Mouse (Mus musculus): ENCODE measurements around the gene Hnrnpl.

Gene Hnrnpl

DNA sequence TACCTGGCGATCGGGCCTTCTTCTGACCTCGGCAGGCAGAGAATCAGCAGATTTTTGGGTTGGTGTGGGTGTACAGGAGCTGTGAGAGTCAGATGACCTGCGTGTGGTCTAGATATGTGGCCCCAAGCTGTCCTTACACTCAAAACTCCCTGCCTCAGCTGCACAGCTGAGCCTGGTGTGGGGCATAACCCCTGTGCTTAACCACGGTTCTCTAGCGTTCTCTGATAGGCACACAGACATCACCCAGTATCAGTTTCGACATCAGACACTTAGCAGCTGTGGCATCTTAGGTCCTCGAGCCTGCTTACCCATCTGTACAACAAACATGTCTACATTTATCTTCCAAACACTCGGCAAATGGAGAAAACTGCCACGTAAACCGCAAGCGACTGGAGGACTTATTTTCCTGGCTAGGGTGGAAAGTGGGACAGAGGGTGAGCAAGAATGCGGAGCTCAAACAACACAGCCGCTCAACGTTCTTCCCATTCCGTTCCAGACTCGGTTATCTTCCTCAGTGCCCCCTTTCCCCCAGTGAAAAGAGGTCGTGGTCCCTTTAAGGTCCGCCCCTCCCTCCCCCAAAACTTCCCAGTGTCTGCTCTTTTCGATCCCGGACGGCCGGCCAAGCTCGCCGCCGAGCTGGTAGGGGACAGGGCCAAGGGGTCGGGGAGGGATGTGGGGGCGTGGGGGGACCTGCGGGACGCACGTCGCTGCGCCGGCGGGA, at the start of gene Hnrnpl:
Hnrnpl (plus strand) TSS at position 321 of the 721 bp plus-strand sequence.
- no peak for DNase-seq (ENCODE audit: low spot score)

DNA sequence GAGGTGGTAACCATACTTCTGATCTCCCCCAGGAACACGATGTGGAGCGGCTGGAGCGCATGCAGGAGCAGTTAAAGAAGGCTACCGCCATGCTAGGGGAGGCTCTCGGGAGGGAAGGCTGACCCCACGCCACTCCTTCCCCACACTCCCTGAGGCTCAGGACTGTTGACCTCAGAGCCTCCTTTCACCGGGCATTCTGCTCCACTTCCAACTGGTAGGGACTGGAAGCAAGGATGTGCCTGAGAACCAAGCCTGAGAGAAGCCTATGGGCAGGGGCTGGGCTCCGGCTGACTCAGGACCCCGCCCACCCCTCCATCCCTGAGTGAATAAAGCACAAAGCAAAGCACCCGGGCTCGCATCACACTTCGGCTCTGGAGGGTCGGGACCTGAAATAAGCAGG, 49.7 kb upstream of the Hnrnpl start:
- DNase-seq (ENCODE audit: low spot score) = no peak

DNA sequence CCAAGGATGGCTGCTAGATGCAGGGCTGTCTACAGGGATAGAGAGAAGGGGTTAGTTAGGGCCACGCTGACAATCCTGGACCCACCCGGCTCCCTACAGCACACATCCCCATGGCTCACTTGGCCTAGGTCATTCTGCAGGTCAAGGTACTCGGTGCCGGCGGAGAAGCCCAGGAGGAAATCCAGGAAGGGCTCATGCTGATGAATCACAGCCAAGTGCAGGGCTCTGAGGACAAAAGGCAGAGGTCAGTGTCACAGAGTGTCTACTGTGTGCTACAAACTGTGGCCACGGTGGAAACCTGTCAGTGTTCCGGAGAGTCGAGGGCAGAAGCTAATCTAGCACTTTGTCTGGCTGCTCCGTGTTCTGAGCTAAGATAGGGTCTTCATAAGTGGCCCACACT, 46.4 kb upstream of the Hnrnpl start:
- no peak for DNase-seq (ENCODE audit: low spot score)

DNA sequence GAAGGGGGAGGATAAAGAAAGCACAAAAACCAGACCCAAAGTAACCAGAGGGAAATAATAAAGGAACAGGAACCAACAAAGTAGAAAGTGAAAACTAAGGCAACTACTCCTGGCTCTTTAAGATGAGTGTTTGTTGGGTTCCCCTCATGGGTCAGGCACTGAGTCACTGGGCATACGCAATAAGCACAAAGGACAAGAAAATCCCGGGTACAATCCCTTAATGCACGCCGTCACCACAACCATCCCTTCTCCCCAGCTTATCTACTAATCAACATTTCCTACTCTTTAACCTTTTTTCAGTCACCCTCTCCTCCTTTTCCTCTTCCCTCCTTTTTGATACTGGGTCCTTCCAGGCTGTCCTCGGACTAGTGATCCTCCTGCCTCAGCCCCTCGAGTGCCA, 43.1 kb upstream of the Hnrnpl start:
- DNase-seq (ENCODE audit: low spot score) = no peak

DNA sequence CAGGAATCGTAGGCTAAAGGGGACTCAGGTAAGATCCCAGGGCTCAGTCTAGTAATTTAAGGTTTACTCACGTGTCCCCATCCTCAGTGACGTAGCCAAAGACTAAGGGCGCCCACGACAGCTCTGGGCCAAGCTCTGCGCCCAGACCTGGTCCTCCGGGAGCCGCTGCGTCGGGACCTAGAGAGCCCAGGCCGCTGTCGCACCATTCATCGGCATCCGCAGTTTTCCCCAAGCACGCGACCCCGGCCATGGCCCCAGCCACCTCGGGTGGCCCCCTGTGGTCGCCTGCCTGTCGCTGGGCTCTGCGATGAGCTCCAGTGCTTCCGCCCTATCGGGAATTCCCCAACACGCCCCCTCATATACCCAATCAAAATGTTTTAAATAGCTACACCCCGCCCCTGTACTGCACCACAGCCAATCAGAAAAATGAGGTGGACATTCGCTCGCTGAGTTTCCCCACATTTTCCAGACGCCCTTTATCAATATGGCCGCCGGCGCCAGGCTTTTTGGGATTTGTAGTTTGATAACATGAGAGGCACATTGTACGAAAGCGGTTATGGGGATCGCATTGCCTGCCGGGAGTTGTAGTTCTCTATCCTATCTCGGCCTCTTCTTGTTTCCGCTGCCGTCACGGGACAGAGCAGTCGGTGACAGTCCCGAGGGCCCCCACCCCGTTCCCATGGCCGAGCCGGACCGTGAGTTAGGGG, 42.0 kb upstream of the Hnrnpl start, which contains the start of gene Sirt2:
Sirt2 (plus strand) TSS at position 563 of the 707 bp plus-strand sequence.
- DNase-seq (ENCODE audit: low spot score) = peak; percentile 84

DNA sequence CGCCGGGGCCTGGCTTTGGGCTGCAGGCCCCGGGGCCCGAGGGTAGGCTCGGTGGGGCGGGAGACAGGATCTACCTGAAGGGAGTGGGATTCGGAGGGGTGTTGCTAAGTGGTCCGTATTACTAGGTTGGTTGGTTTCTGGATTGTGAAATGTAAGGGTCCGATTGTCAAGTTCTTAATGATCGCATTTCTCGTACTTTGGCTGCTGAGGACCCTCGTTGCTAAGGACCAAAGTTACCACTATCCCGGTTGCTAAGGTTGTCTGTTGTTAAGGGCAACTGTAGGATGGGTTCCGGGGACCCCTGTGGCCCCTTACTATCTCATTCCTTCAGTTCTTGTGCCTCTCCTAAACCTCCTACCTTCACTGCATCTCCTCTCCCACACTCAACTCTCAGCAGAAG, 41.4 kb upstream of the Hnrnpl start:
- DNase-seq (ENCODE audit: low spot score) = no peak

DNA sequence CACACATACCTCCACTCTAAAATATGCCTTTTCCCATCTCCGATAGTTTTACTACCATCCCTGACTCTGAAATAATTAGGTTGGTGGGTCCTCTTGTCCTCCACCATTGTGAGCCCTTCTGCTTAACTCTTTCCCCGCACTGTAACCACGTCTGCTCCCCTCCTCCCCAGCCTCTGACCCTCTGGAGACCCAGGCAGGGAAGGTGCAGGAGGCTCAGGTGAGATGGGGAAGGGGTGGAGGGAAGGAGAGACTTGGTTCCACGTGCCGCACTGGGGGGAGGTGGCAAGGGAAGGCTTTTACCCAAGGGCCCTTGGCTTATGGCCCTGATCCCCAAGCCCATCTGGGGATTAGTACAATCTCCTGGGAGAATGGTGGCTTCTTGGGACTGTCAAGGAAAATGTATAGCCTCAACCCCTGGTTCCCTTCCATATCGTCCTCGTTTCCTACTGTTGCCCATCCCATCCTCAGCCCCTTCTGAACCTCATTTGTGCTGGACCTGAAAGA, 40.8 kb upstream of the Hnrnpl start, which contains the start of gene Nfkbib:
Nfkbib (minus strand) TSS at position 51 of the 504 bp plus-strand sequence.
- no peak for DNase-seq (ENCODE audit: low spot score)

DNA sequence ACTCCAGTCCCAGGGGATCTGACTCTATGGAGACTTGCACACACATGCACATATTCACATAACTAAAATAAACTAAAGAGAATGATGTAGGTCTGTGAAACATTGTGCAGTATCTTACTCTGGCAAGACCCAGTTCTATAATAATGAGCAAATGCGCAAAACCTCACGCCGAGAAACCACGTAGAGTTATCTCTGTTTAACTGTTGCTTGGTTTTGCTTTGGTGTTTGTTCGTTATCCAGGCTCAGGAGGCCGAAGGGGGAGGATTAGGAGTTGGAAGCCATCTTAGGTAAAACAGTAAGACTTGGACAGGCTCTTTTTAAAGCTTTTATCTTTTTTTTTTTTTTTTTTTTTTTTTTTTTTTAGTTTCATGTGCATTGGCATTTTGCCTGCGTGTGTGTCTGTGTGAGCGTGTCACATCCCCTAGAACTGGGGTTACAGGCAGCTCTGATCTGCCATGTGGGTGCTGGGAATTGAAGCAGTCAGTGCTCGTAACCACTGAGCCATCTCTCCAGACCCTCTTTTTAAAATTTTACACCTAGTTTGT, 38.9 kb upstream of the Hnrnpl start:
- no peak for DNase-seq (ENCODE audit: low spot score)

DNA sequence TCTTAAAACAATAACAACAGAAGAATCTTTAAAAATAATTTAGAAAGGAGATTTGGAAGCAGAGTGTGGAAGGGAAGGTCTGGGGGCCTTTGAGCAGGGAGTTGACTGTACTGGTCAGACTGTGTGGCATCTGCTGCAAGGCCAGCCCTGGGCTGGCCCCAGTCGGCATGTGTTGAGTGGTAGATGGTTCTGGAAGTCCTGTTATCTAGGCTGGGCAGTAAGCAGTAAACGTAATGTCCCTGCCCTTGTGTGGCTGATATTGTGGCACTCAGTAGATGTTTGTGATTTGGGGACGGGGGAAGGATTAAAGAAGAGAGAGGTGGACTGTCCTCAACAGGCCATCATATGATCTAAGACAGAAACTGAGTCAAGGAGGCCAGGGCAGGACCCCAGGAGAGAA, 38.0 kb upstream of the Hnrnpl start:
- no peak for DNase-seq (ENCODE audit: low spot score)

DNA sequence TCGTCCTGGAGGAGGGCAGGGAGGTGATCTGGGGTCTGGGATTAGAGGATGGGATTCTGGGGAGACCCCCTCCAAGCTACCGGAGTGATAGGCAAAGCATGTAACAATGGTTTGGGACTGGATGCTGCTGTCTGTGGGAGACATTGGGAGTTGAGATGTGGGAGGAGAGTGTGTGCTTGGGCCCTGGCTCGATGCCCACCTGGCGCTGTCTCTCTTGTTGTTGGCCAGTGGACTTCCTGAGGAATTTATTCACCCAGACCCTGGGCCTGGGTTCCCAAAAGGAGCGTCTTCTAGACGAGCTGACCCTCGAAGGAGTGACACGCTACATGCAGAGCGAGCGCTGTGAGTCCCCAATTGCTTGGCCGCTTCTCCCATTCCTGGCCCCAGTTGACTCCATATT, 36.5 kb upstream of the Hnrnpl start:
- DNase-seq (ENCODE audit: low spot score) = no peak

DNA sequence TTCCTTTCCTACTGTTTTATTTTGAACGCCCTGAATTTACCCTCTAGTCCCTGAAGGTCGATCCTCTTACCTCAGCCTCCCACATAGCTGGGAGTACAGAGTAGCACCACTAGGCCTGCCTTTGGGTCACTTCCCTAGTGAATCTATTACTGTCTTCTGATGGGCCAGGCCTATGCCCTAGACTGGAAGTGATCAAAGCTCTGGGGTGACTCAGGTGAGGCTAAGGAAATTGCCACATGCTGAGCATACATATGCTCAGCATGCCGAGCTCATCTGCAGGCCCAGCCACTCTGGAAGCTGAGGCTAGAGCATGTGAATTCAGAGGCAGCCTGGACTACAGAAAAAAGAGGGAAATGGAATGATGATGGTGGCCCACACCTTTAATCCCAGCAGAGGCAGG, 35.2 kb upstream of the Hnrnpl start:
- no peak for DNase-seq (ENCODE audit: low spot score)

DNA sequence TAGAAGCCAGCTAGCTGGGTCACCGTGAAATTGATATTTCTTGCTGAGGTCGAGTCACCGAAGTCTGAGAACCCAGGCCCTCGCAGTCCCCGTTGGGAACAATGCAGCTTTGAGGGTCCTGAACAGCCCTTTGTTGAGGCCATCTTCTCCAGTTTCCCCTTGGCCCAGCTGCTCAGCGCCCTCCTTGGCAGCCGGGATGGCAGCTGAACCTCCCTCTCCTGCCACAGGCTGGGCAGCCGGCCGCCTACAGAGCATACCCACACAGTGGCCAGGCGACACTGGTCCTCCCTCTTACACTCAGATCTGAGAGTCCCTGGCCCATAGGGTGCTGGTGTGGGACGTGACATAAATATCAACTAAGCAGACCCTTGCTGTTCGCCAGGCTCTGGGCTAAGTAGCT, 34.2 kb upstream of the Hnrnpl start:
- no peak for DNase-seq (ENCODE audit: low spot score)

DNA sequence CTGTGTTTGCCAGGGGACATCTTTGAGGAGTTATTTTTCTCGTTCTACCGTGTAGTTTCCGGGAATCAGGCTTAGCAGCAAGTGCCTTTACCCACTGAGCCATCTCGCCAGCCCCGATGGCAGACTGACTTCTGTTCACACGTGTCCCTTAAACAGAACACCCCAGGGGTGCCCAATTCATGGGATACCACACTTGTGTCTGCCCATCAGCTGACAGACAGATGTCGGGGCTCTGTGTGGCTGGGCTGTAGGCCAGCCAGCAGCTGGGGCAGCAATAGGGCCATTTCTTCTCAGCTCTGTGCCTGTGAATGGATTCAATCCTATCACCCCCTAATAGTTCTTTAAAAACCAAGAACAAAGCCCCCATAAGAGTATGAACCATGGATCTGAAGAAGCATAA, 33.2 kb upstream of the Hnrnpl start:
- no peak for DNase-seq (ENCODE audit: low spot score)

DNA sequence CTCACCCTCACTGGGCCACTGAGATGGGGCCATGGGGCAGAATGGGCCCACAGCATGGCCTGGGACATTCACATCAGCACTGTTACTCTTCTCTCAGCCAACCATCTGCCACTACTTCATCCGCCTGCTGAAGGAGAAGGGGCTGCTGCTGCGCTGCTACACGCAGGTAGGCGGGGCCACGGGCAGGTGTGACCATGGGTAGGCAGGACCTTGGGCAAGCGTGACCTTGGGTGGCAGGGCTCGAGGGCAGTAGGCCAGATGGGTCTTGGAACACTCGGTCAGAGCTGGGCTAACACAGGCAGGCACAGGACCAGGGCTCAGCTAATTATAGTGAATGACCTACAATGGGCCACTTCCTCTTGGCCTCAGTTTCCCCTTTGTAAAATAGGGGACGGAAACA, 29.5 kb upstream of the Hnrnpl start:
- DNase-seq (ENCODE audit: low spot score) = no peak

DNA sequence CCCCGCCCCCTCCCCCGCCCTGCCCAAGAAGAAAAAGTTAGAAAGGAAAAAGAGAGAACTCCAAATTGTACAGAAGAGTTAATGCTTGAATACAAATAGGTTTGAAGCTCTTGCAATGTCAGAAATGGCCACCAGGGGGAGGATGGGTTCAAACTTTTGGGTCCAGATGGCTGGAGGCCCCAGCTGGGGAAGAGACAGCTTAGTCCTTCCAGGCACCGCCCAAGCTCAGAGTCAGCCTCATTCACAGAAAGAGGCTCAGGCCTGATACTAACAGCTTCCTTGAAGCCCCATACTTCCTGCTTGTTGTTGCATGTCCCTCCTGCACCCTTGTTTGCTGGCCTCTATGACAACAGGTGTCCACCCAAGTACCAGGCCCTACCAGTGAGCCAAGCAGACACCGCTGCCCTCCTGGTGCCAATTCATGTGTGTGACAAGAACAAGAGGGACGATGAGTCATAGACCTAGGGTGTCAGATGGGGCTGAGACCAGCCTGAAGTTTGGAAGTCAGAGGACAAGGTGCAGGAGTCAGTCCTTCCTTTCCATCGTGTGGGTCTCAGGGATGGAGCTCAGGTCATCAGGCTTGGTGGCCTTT, 28.2 kb upstream of the Hnrnpl start:
- peak; percentile 86 for DNase-seq (ENCODE audit: low spot score)

DNA sequence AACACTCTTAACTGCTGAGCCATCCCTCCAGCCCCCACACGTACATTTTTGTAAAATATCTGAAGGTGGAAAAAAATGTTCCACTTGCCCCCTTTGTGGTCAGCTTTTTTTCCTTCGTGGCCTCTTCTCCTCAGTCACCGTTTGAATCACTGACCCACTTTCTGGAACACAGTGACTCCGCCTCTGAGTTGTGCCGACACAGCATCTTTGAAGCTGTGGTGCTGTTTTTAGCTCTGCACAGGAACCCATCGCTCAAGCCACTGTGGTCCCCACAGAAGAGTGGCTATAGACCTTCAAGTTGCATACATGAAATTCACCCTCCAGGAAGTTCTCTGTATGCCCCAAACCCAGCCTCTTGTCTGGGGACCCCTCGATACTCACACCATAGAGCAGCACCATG, 27.5 kb upstream of the Hnrnpl start:
- no peak for DNase-seq (ENCODE audit: low spot score)

DNA sequence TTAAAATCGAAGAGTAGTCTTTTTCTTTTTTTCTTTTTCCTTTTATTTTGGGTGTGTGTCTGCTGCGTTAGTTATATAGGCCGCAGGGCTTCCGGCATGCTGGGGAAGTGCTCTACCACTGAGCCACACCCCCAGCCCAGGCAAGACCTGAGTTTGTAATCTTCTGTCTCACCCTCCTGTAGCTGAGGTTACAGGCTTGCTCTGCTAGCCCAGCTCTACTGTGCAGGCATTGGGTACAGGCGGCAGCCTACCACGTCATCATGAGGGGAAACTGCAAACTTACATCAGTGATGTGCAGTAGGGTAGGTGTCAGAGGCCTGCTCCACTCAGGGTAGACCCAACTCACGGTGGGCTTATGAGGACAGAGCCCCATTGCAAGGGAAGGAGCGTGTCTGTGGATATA, 27.1 kb upstream of the Hnrnpl start:
- DNase-seq (ENCODE audit: low spot score) = no peak

DNA sequence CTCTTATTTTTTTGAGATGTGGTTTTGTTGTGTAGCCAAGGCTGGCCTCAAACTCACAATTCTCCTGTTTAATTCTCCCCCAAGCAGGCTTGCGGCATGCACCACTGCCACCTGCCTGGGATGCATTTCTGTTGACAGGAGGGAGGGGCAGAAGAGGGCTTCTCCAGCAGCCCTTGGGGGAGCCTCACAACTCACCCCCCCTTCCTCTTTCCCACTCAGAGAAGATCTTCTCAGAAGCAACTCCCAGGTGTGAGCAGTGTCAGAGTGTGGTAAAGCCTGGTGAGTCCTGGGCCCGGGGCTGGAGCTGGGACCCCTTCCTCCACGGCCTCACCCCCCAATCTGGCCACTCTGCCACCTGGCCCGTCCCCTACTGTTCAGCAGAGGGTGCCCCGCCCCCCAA, 23.2 kb upstream of the Hnrnpl start:
- no peak for DNase-seq (ENCODE audit: low spot score)

DNA sequence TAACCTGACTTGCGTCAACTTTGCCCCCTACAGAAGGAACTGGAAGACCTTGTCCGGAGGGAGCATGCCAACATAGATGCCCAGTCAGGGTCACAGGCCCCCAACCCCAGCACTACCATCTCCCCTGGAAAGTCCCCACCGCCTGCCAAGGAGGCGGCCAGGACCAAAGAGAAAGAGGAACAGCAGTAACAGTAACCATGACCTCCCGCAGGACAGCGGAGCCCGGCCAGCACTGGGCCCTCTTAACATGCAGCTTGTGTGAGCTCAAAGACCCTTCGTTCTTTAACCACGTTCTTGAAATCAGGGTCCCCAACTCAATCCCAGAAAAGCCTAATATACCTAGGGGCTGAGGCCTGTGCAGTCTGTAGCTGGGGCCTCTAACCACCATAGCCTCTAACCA, 20.5 kb upstream of the Hnrnpl start:
- no peak for DNase-seq (ENCODE audit: low spot score)

DNA sequence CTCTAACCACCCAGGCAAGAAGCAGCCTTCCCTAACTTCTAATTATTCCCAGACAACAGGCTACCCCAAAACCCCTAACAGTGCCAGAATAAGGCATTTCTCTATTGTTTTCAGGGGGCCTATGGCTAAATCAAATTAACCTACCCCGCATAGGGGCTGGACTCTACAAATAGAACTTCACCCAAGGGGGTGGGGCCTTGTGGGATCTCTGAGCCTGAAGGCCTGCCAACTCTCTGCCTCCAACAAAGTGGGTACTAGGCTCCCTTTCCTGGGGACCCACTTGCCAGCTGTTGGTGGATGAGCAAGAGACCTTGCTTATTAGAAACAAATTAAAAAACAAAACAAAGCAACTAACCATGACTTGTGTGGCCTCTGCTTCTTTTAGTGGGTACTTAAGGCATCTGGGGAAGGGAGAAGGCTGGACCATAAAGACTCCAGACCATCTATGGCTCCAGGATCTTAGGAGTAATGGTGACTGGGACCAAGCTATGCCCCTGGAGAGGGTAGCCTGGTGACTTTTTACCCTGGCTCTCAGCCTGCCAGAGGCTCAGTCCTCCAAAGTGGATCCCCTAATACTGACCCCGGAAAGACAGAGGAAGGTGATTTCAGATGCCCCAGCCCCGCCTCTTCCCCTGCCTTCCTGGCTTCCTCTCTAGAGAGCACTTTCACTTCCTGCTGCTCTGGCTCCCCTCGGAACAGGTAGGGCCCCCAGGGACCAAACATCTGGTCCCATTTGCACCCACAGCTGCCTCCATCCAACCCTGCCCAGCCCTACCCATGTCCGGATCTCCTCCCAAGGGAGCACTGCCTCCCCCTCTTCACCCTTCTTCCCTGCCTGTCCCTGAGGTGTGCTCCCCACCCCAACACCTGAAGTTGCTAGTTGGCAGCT, 19.8 kb upstream of the Hnrnpl start, which contains the start of gene Rinl:
Rinl (plus strand) TSS at position 663 of the 889 bp plus-strand sequence.
- no peak for DNase-seq (ENCODE audit: low spot score)

DNA sequence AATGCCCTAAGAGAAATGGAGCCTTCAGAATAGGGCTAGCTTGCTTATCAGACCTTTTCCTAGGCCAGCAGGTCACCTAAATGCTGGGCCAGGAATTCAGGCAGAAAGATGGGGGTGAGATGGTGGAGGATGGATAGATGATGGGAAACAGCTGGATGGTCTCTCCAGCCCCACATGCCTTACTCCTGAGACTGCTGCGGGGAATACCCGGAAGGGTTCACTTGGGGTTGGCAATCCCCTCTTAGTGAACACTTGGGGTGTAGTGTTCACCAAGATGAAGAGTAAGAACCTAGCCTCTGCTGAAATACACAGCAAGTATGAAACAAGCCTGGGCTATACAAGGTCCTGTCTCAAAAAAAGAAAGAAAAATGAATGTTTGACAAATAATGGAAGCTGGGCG, 19.1 kb upstream of the Hnrnpl start:
- no peak for DNase-seq (ENCODE audit: low spot score)

Data from urinary bladder, postnatal 25 days (tissue).